Mouse (Mus musculus): ENCODE data around the gene Fndc1. TPM values are rescaled to one million over a fixed set of nuclear protein-coding genes. Genes with fewer than 3 reads are reported as not detected.

The Fndc1 gene
- polyA plus RNA-seq, 3 experiments from 2014 or later = not detected

Other genes with a start within 250 kb of the Fndc1 start
- 100 to 1,000 TPM in 1 of 3 experiments, 10 to 100 TPM in 2; 81.6 to 107 (median 90.7) TPM for gene Tagap, start 98.7 kb upstream of the Fndc1 start, polyA plus RNA-seq (2017; shearing (Covaris generic))
- 10 to 100 TPM; 17.7 to 30.0 (median 23.4) TPM for gene Rsph3a, start 118.3 kb upstream of the Fndc1 start, polyA plus RNA-seq (2017; shearing (Covaris generic))